Mouse (Mus musculus) urinary bladder, postnatal 0 days (tissue): ENCODE measurements around the gene Igsf9. TPM values are rescaled to one million over a fixed set of nuclear protein-coding genes. Genes with fewer than 3 reads are reported as not detected.

Experiments
- polyA plus RNA-seq: library from polyadenylated mRNA; unstranded; fragments of >200 nt; fragmentation: Nextera tagmentation; extraction: Ambion mirVana; gene quantifications from 2 replicates; pipeline ENCODE4 v1.2.1, GENCODE M21; 2015

Gene Igsf9
- polyA plus RNA-seq = 6.4 and 6.9 TPM in 2 replicates

GRCm38 (mm10) chr1:172481540-172482280 is at the start of gene Igsf9:
Gene Igsf9, plus strand, starts transcription at chr1:172481788.

DNA sequence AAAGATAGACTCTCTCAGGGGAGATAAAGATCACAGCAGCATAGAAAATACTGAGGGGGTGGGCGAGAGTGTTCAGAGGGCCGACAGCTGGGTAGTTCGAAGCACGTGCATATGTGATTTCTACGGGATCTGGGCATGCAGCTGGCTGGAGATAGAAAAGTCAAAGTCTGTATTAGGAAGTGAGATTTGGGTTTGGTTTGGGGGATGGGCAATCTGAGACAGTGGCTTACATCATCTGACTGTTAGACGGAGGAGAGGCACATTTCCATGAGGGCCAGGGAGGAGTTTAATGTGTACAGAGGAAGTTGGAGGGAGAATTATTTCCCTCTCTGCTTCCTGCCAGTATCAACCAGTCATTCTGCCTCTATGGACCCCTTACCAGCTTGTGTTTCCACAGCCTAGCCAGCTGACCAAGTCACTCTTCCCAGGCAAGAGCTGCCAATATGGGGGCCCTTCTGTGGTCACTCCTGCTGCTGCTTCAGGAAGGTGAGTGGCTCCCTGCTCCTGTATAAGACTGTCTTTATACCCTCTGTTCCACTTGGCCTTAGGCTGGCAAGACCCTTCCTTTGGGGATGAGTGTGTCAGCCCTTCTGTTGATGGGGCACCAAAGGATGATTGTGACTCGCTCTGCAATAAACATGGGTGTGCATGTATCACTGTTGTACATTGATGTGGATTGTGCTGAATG is 6.4 kb upstream of the Igsf9 start, which contains the start of gene Slamf9:
TSS of gene Slamf9 (plus strand) at position 305 of the 688 bp plus-strand sequence.

GRCm38 (mm10) chr1:172499765-172500441 is 18.3 kb downstream of the Igsf9 start, which contains the start of gene Tagln2:
Gene Tagln2, plus strand, starts transcription at chr1:172500047.

DNA sequence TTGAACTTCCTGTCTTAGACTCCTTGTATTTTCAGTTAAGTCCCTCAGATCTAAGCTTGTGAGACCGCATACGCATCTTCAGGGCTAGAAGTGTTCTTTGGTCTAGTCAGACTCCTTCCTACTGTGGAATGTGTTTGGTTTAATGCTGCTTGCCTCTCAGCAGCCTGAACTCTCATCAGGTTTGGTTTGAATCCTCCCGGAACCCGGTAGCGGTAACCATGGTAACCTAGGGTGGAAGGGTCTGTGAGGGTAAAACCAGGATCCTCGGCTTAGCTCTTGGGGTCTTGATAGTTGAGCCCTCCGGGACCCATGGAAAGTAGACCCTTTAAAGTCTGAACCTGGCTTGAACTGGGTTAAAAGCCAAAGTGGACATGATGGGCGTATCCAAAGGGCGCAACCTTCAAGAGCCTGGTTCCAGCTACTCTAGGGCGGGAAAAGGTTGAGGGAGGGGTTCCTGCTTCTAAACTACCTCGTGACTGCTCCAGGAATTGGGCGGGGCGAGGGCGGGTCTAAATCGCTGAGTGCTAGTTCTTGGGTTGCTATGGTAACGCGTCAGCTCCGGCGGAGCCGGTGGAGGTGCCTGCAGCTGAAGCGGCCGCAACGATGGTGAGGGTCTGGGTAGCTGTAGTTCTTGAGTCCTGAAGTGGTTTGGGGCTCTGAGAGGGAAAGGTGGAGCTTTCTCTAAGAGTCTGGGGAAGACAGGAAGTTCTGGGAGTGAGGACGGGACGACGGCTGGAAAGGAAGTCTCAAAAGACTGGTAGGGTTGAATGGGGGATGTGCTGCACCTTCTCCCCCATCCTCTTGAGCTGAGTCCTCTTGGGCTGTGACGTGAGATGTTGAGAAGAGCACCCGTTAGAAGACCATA is 39.2 kb downstream of the Igsf9 start, which contains the start of gene Cfap45:
TSS of gene Cfap45 (plus strand) at position 226 of the 865 bp plus-strand sequence.

Other genes with a start within 250 kb of the Igsf9 start
- gene Atp1a4, start 223.4 kb upstream of the Igsf9 start, polyA plus RNA-seq = 0.05 TPM in 1 of 2 replicates, not detected in the other
- gene Igsf8, start 220.1 kb upstream of the Igsf9 start, polyA plus RNA-seq = 32.5 and 37.1 TPM in 2 replicates
- gene Atp1a2, start 183.7 kb upstream of the Igsf9 start, polyA plus RNA-seq = 3.7 and 4.4 TPM in 2 replicates
- gene Kcnj9, start 152.5 kb upstream of the Igsf9 start, polyA plus RNA-seq = 0.05 and 0.07 TPM in 2 replicates
- gene Kcnj10, start 140.6 kb upstream of the Igsf9 start, polyA plus RNA-seq = 0.02 TPM in 2 replicates
- 3.4 and 4.0 TPM in 2 replicates for gene Pigm, start 105.2 kb upstream of the Igsf9 start, polyA plus RNA-seq
- 3.1 and 3.5 TPM in 2 replicates for gene Slamf9, start 6.4 kb upstream of the Igsf9 start, polyA plus RNA-seq
- 346 and 384 TPM in 2 replicates for gene Tagln2, start 18.3 kb downstream of the Igsf9 start, polyA plus RNA-seq
- 1.4 and 2.3 TPM in 2 replicates for gene Cfap45, start 39.0 kb downstream of the Igsf9 start, polyA plus RNA-seq
- 0.34 and 0.43 TPM in 2 replicates for gene Vsig8, start 74.2 kb downstream of the Igsf9 start, polyA plus RNA-seq
- gene Slamf8, start 108.8 kb downstream of the Igsf9 start, polyA plus RNA-seq = not detected in 2 replicates
- gene Fcrl6, start 120.8 kb downstream of the Igsf9 start, polyA plus RNA-seq = not detected in 2 replicates
- 12.8 and 16.1 TPM in 2 replicates for gene Dusp23, start 151.2 kb downstream of the Igsf9 start, polyA plus RNA-seq
- 0.26 TPM in 1 of 2 replicates, not detected in the other for gene Crp, start 216.3 kb downstream of the Igsf9 start, polyA plus RNA-seq